Mouse (Mus musculus) embryonic fibroblast, embryonic 13.5 days (primary cell): ENCODE results near the gene Asic1.

Experiments used
- CTCF ChIP-seq: IDR thresholded peaks from 2 replicates; pipeline ENCODE4 v1.5.1; 2011; ENCODE audit warnings: mild to moderate bottlenecking, control low read depth, low read length, moderate library complexity, borderline replicate concordance; ENCODE audit not compliant: insufficient read depth
- POLR2A ChIP-seq: IDR thresholded peaks from 2 replicates; pipeline ENCODE4 v1.6.1; 2011; ENCODE audit warnings: low read depth, mild to moderate bottlenecking, control low read depth, low read length, moderate library complexity

- TF ChIP-seq CTCF (no peak), POLR2A (no peak)
Observed at GRCm38 (mm10) chr15:99643832-99644231, 26.3 kb upstream of the Asic1 start.
